Mouse (Mus musculus) thymus, adult 2 months (tissue): ENCODE measurements around the gene Cavin1.

Experiments used
- CTCF ChIP-seq: fragments of 200-500 bp; IDR thresholded peaks from 2 replicates; pipeline ENCODE4 v1.5.1; 2012; ENCODE audit warnings: mild to moderate bottlenecking, control low read depth, low read length, moderate library complexity, borderline replicate concordance; ENCODE audit not compliant: control insufficient read depth, poor library complexity, insufficient read depth; ENCODE audit errors: extremely low read depth
- POLR2A ChIP-seq: fragments of 200-500 bp; IDR thresholded peaks from 2 replicates; pipeline ENCODE4 v1.6.1; 2012; ENCODE audit warnings: mild to moderate bottlenecking, low read length, control low read depth, moderate library complexity; ENCODE audit not compliant: control insufficient read depth, poor library complexity, insufficient read depth; ENCODE audit errors: extremely low read depth

- no peak for TF ChIP-seq CTCF
- no peak for TF ChIP-seq POLR2A
Measured at GRCm38 (mm10) chr11:100989666-100990065, 19.0 kb upstream of the Cavin1 start.
